Mouse (Mus musculus) kidney, adult 2 months (tissue): ENCODE data around the gene Prpsap1.

Experiments
- CTCF ChIP-seq: fragments of 200-500 bp; conservative IDR thresholded peaks from 2 replicates; pipeline ENCODE4 v1.5.1; 2011; ENCODE audit warnings: low read depth, mild to moderate bottlenecking, control low read depth, low read length, moderate library complexity, mixed read lengths; ENCODE audit not compliant: insufficient read depth, insufficient read length
- POLR2A ChIP-seq: fragments of 200-500 bp; IDR thresholded peaks from one replicate; pipeline ENCODE4 v1.6.1; 2011; ENCODE audit warnings: low read depth, low read length, control low read depth

DNA sequence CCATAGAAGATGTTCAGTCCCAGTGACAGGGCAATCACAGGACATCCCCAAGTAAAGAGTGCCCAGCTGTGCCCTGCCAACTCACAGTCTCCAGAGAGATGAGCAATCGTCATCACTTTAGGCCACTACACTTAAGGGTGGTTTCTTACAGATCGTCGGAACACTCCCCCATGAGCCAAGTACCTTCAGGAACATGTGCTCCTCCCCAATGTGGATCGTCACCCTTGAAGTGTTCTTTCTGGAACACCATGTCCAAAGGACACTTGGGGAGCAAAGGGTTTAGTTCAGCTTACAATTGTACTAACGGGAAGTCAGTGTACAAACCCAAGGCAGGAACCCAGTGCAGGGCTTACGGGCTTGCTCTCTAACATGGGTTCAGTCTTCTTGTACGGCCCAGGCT, 18.2 kb upstream of the Prpsap1 start:
- TF ChIP-seq CTCF (no peak), POLR2A (no peak)
